Mouse (Mus musculus): ENCODE data around the gene Adgrl3. TPM values are rescaled to one million over a fixed set of nuclear protein-coding genes. Genes with fewer than 3 reads are reported as not detected.

Gene Adgrl3
- polyA plus RNA-seq, 1 experiment: 0.36 TPM

GRCm38 (mm10) chr5:81365250-81365649 is 345.3 kb downstream of the Adgrl3 start:
- no peak overlapping the region for H3K4me3 ChIP-seq (ENCODE audit: low read depth, low read length)
- H3K36me3 ChIP-seq (ENCODE audit: control insufficient read depth, insufficient read depth, low read length, poor library complexity, severe bottlenecking): no peaks in the 10 kb centered on the region
- H3K9ac ChIP-seq (ENCODE audit: low read depth, poor library complexity, severe bottlenecking): no peak overlapping the region
- no peaks in the 10 kb centered on the region for H3K27me3 ChIP-seq (ENCODE audit: control insufficient read depth, insufficient read depth, low read length, poor library complexity, severe bottlenecking)
- no peaks in the 10 kb centered on the region for H3K4me1 ChIP-seq (ENCODE audit: control insufficient read depth, insufficient read depth, low read length)
- TF ChIP-seq CTCF (IDR thresholded peaks at IDR 0.05; ENCODE audit: low read depth, low read length) (no peak), EP300 (IDR thresholded peaks at IDR 0.05; ENCODE audit: insufficient read depth, low read depth, low read length) (no peak)
- H3K27ac ChIP-seq (ENCODE audit: insufficient read depth, low read length): no peak overlapping the region
- no peaks in the 10 kb centered on the region for H3K9me3 ChIP-seq (replicated peaks; ENCODE audit: control insufficient read depth, insufficient read depth, low read length, poor library complexity, severe bottlenecking)

- Histone ChIP-seq H3K27ac (ENCODE audit: insufficient read depth, low read length) (no peak overlapping the region), H3K4me1 (ENCODE audit: control insufficient read depth, insufficient read depth, low read length) (no peaks in the 10 kb centered on the region), H3K36me3 (ENCODE audit: control insufficient read depth, insufficient read depth, low read length, poor library complexity, severe bottlenecking) (no peaks in the 10 kb centered on the region), H3K9ac (ENCODE audit: low read depth, poor library complexity, severe bottlenecking) (no peak overlapping the region), H3K27me3 (ENCODE audit: control insufficient read depth, insufficient read depth, low read length, poor library complexity, severe bottlenecking) (no peaks in the 10 kb centered on the region), H3K9me3 (replicated peaks; ENCODE audit: control insufficient read depth, insufficient read depth, low read length, poor library complexity, severe bottlenecking) (no peaks in the 10 kb centered on the region), H3K4me3 (ENCODE audit: low read depth, low read length) (no peak overlapping the region)
- no peak for TF ChIP-seq EP300 (IDR thresholded peaks at IDR 0.05; ENCODE audit: insufficient read depth, low read depth, low read length)
- no peak for TF ChIP-seq CTCF (IDR thresholded peaks at IDR 0.05; ENCODE audit: low read depth, low read length)
- no peak for TF ChIP-seq POLR2A (IDR thresholded peaks at IDR 0.05; ENCODE audit: insufficient read depth, low read length)
These were observed 350.4 kb downstream of the Adgrl3 start for GRCm38 (mm10) chr5:81370126-81370850.

DNA sequence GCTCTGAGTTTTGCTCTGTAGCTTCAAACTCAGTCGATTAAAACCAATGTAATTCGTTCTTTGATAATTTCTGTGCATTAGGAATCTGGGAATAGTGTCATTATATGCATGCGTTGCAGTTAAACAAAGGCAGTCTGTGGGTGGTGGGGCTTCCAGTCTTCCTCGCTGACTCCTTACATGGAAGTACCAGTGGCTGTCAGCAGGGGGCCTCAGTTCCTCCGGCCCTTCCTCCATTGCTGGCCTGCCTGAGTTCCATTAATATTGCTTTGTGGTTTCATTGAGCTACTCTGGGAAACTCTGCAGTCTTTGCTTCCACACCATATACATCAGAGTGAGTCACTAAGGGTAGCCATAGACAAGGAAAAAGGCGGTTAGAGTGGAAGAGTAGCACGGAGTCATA is 356.1 kb downstream of the Adgrl3 start:
- no peaks in the 10 kb centered on the region for H3K27me3 ChIP-seq (ENCODE audit: control insufficient read depth, insufficient read depth, low read length, poor library complexity, severe bottlenecking)
- H3K4me1 ChIP-seq (ENCODE audit: control insufficient read depth, insufficient read depth, low read length): no peaks in the 10 kb centered on the region
- H3K27ac ChIP-seq (ENCODE audit: insufficient read depth, low read length): no peak overlapping the region
- TF ChIP-seq POLR2A (IDR thresholded peaks at IDR 0.05; ENCODE audit: insufficient read depth, low read length): no peak
- TF ChIP-seq EP300 (IDR thresholded peaks at IDR 0.05; ENCODE audit: insufficient read depth, low read depth, low read length): no peak
- TF ChIP-seq CTCF (IDR thresholded peaks at IDR 0.05; ENCODE audit: low read depth, low read length): peak; percentile 18
- no peaks in the 10 kb centered on the region for H3K36me3 ChIP-seq (ENCODE audit: control insufficient read depth, insufficient read depth, low read length, poor library complexity, severe bottlenecking)
- no peak overlapping the region for H3K4me3 ChIP-seq (ENCODE audit: low read depth, low read length)
- peaks cover 4% of the 10 kb centered on the region; the same call in 1 of the 2 replicates for H3K9me3 ChIP-seq (replicated peaks; ENCODE audit: control insufficient read depth, insufficient read depth, low read length, poor library complexity, severe bottlenecking)
- H3K9ac ChIP-seq (ENCODE audit: low read depth, poor library complexity, severe bottlenecking): no peak overlapping the region

- Histone ChIP-seq H3K9ac (ENCODE audit: low read depth, poor library complexity, severe bottlenecking) (no peak overlapping the region), H3K4me1 (ENCODE audit: control insufficient read depth, insufficient read depth, low read length) (no peaks in the 10 kb centered on the region), H3K36me3 (ENCODE audit: control insufficient read depth, insufficient read depth, low read length, poor library complexity, severe bottlenecking) (no peaks in the 10 kb centered on the region), H3K9me3 (replicated peaks; ENCODE audit: control insufficient read depth, insufficient read depth, low read length, poor library complexity, severe bottlenecking) (no peaks in the 10 kb centered on the region), H3K27me3 (ENCODE audit: control insufficient read depth, insufficient read depth, low read length, poor library complexity, severe bottlenecking) (no peaks in the 10 kb centered on the region), H3K27ac (ENCODE audit: insufficient read depth, low read length) (no peak overlapping the region), H3K4me3 (ENCODE audit: low read depth, low read length) (no peak overlapping the region)
- no peak for TF ChIP-seq CTCF (IDR thresholded peaks at IDR 0.05; ENCODE audit: low read depth, low read length)
- no peak for TF ChIP-seq POLR2A (IDR thresholded peaks at IDR 0.05; ENCODE audit: insufficient read depth, low read length)
- TF ChIP-seq EP300 (IDR thresholded peaks at IDR 0.05; ENCODE audit: insufficient read depth, low read depth, low read length): no peak
These were observed 385.7 kb downstream of the Adgrl3 start for GRCm38 (mm10) chr5:81405582-81406143.

GRCm38 (mm10) chr5:81417326-81417725 is 397.4 kb downstream of the Adgrl3 start:
- no peaks in the 10 kb centered on the region for H3K9me3 ChIP-seq (replicated peaks; ENCODE audit: control insufficient read depth, insufficient read depth, low read length, poor library complexity, severe bottlenecking)

DNA sequence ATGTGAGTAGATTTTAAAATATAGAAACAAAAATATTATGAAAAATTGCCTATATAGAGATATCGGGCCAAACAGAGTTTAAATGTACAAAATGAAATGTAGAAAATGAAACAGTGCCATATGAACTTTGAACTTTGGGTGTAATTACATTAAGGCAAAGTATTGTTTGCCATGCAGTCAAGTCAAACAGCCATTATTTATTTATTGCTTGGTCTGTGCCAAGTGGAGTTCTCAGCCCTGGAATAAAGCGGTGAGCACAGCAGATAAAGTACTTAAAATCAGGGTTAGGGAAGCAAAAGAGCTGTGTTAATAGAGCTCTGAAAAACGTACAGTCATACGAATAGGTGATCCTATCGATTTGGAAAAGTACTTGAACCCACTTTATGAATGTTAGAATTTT is 407.5 kb downstream of the Adgrl3 start:
- H3K4me3 ChIP-seq (ENCODE audit: low read depth, low read length): no peak overlapping the region
- no peaks in the 10 kb centered on the region for H3K4me1 ChIP-seq (ENCODE audit: control insufficient read depth, insufficient read depth, low read length)
- no peaks in the 10 kb centered on the region for H3K27me3 ChIP-seq (ENCODE audit: control insufficient read depth, insufficient read depth, low read length, poor library complexity, severe bottlenecking)
- TF ChIP-seq POLR2A (IDR thresholded peaks at IDR 0.05; ENCODE audit: insufficient read depth, low read length): no peak
- TF ChIP-seq EP300 (IDR thresholded peaks at IDR 0.05; ENCODE audit: insufficient read depth, low read depth, low read length): no peak
- TF ChIP-seq CTCF (IDR thresholded peaks at IDR 0.05; ENCODE audit: low read depth, low read length): no peak
- H3K27ac ChIP-seq (ENCODE audit: insufficient read depth, low read length): no peak overlapping the region
- no peaks in the 10 kb centered on the region for H3K36me3 ChIP-seq (ENCODE audit: control insufficient read depth, insufficient read depth, low read length, poor library complexity, severe bottlenecking)
- H3K9ac ChIP-seq (ENCODE audit: low read depth, poor library complexity, severe bottlenecking): no peak overlapping the region
- no peaks in the 10 kb centered on the region for H3K9me3 ChIP-seq (replicated peaks; ENCODE audit: control insufficient read depth, insufficient read depth, low read length, poor library complexity, severe bottlenecking)

More at GRCm38 (mm10) chr5:81417326-81417725, 397.4 kb downstream of the Adgrl3 start:
- no peak overlapping the region for H3K4me3 ChIP-seq (ENCODE audit: low read depth, low read length)
- no peaks in the 10 kb centered on the region for H3K4me1 ChIP-seq (ENCODE audit: control insufficient read depth, insufficient read depth, low read length)
- H3K27me3 ChIP-seq (ENCODE audit: control insufficient read depth, insufficient read depth, low read length, poor library complexity, severe bottlenecking): no peaks in the 10 kb centered on the region
- TF ChIP-seq POLR2A (IDR thresholded peaks at IDR 0.05; ENCODE audit: insufficient read depth, low read length): no peak
- TF ChIP-seq CTCF (IDR thresholded peaks at IDR 0.05; ENCODE audit: low read depth, low read length): no peak
- TF ChIP-seq EP300 (IDR thresholded peaks at IDR 0.05; ENCODE audit: insufficient read depth, low read depth, low read length): no peak
- H3K27ac ChIP-seq (ENCODE audit: insufficient read depth, low read length): no peak overlapping the region
- no peaks in the 10 kb centered on the region for H3K36me3 ChIP-seq (ENCODE audit: control insufficient read depth, insufficient read depth, low read length, poor library complexity, severe bottlenecking)
- no peak overlapping the region for H3K9ac ChIP-seq (ENCODE audit: low read depth, poor library complexity, severe bottlenecking)
